Mouse (Mus musculus): ENCODE measurements around the gene Sec16b. TPM values are rescaled to one million over a fixed set of nuclear protein-coding genes. Genes with fewer than 3 reads are reported as not detected.

Sec16b gene
- 10.6 and 13.9 TPM in 2 replicates for total RNA-seq (2012; rRNA removed)
- total RNA-seq (2014; rRNA removed) = 14.6 and 16.7 TPM in 2 replicates
- polyA plus RNA-seq (2012; ENCODE audit: insufficient read length, low read depth) = 17.1 and 19.6 TPM in 2 replicates

GRCm38 (mm10) chr1:157506522-157506921 lies at the start of gene Sec16b:
Sec16b (plus strand) TSS chr1:157506728.
- DNase-seq (ENCODE audit: extremely low read depth) = peak; percentile 94
- in situ Hi-C loops (cut with MboI; ENCODE audit: low pct_ligation_motif_present, low pct_unique_long_range_greater_than_20kb, low sequenced_read_pairs) (no loop called here), dilution Hi-C loops (cut with MboI; ENCODE audit: extremely low pct_ligation_motif_present, extremely low pct_unique_long_range_greater_than_20kb, low sequenced_read_pairs) (no loop called here)
- peaks cover 0 to 24% of the 10 kb centered on the region in 2 experiments for H3K36me3 ChIP-seq (replicated peaks in 1 of 2; ENCODE audit: control insufficient read depth in 1 of 2, insufficient read depth in 1 of 2, low read length in 1 of 2)
- H3K9ac ChIP-seq (ENCODE audit: insufficient read depth, low read depth) = peak within 1 kb of the TSS; percentile 70
- peak within 1 kb of the TSS; percentile 53 to 62 (median 60) for H3K4me3 ChIP-seq (replicated peaks in 1 of 3; ENCODE audit: low read depth in 2 of 3, low read length in 2 of 3, poor library complexity in 1 of 3)
- TF ChIP-seq CTCF (conservative IDR thresholded peaks at IDR 0.05 in 1 of 2, IDR thresholded peaks at IDR 0.05 in 1 of 2; ENCODE audit: low read depth in 2 of 2, low read length in 2 of 2) = no peak
- TF ChIP-seq TBP (conservative IDR thresholded peaks at IDR 0.05; ENCODE audit: low read depth, low read length) = peak; percentile 84
- peak; percentile 68; the same call in 1 of the 2 replicates for TF ChIP-seq JUN (IDR thresholded peaks at IDR 0.05; ENCODE audit: insufficient read depth, low read depth, low read length)
- peak; percentile 69; the same call in 1 of the 2 replicates for TF ChIP-seq ZNF384 (IDR thresholded peaks at IDR 0.05; ENCODE audit: low read depth, low read length)
- 0 out of 2 replicates have a peak, but pooled peaks have one; percentile 64 for TF ChIP-seq E2F4 (IDR thresholded peaks at IDR 0.05; ENCODE audit: insufficient replicate concordance, low read depth, low read length)
- TF ChIP-seq SIN3A (IDR thresholded peaks at IDR 0.05; ENCODE audit: low read length) = peak; percentile 99
- peak; percentile 84 for TF ChIP-seq JUND (conservative IDR thresholded peaks at IDR 0.05; ENCODE audit: low read depth, low read length)
- no peak; the same call in 1 of the 2 replicates for TF ChIP-seq RAD21 (IDR thresholded peaks at IDR 0.05; ENCODE audit: low read depth, low read length)
- TF ChIP-seq MXI1 (IDR thresholded peaks at IDR 0.05; ENCODE audit: low read depth, low read length) = peak; percentile 92
- TF ChIP-seq MAX (IDR thresholded peaks at IDR 0.05; ENCODE audit: low read length) = peak; percentile 90
- TF ChIP-seq SMC3 (IDR thresholded peaks at IDR 0.05; ENCODE audit: low read depth, low read length) = 0 out of 2 replicates have a peak, but pooled peaks have one; percentile 10
- no peak for TF ChIP-seq GABPA (IDR thresholded peaks at IDR 0.05; ENCODE audit: insufficient replicate concordance, low read depth, low read length)
- peak; percentile 71; the same call in 1 of the 2 replicates for TF ChIP-seq ELF1 (IDR thresholded peaks at IDR 0.05; ENCODE audit: low read depth, low read length)
- TF ChIP-seq POLR2A (IDR thresholded peaks at IDR 0.05; ENCODE audit: low read depth, low read length) = peak; percentile 78
- TF ChIP-seq CHD2 (IDR thresholded peaks at IDR 0.05; ENCODE audit: low read length) = 0 out of 2 replicates have a peak, but pooled peaks have one; percentile 42
- peak; percentile 86 for TF ChIP-seq ETS1 (conservative IDR thresholded peaks at IDR 0.05; ENCODE audit: low read depth, low read length)
- no peak for TF ChIP-seq ZC3H11A (IDR thresholded peaks at IDR 0.05; ENCODE audit: low read depth, low read length)
- TF ChIP-seq MAZ (IDR thresholded peaks at IDR 0.05; ENCODE audit: low read depth, low read length) = peak; percentile 49; the same call in 1 of the 2 replicates
- TF ChIP-seq USF2 (conservative IDR thresholded peaks at IDR 0.05; ENCODE audit: low read depth, low read length) = no peak
- no peak for TF ChIP-seq ZKSCAN1 (IDR thresholded peaks at IDR 0.05; ENCODE audit: borderline replicate concordance, low read depth, low read length)
- peak; percentile 67; the same call in 1 of the 2 replicates for TF ChIP-seq KAT2A (IDR thresholded peaks at IDR 0.05; ENCODE audit: insufficient replicate concordance, low read length)
- peak; percentile 57; the same call in 1 of the 2 replicates for TF ChIP-seq BHLHE40 (IDR thresholded peaks at IDR 0.05; ENCODE audit: low read depth, low read length)
- TF ChIP-seq CHD1 (IDR thresholded peaks at IDR 0.05; ENCODE audit: low read depth, low read length) = 0 out of 2 replicates have a peak, but pooled peaks have one; percentile 66
- TF ChIP-seq UBTF (IDR thresholded peaks at IDR 0.05; ENCODE audit: low read depth, low read length) = no peak
- TF ChIP-seq ZMIZ1 (IDR thresholded peaks at IDR 0.05; ENCODE audit: low read depth, low read length) = 0 out of 2 replicates have a peak, but pooled peaks have one; percentile 32
- TF ChIP-seq IRF4 (IDR thresholded peaks at IDR 0.05; ENCODE audit: low read depth, low read length) = peak; percentile 78
- TF ChIP-seq MAFK (IDR thresholded peaks at IDR 0.05; ENCODE audit: insufficient replicate concordance, low read length) = peak; percentile 42; the same call in 1 of the 2 replicates
- peak; percentile 46; the same call in 1 of the 2 replicates for TF ChIP-seq POLR2AphosphoS2 (IDR thresholded peaks at IDR 0.05; ENCODE audit: low read depth, low read length)
- TF ChIP-seq NELFE (IDR thresholded peaks at IDR 0.05; ENCODE audit: low read depth, low read length) = peak; percentile 69
- no peak for TF ChIP-seq PAX5 (IDR thresholded peaks at IDR 0.05; ENCODE audit: low read length)
- peak; percentile 89 for TF ChIP-seq MEF2A (IDR thresholded peaks at IDR 0.05; ENCODE audit: borderline replicate concordance, low read depth, low read length)
- TF ChIP-seq HCFC1 (IDR thresholded peaks at IDR 0.05; ENCODE audit: low read depth, low read length) = peak; percentile 88
- peak; percentile 82 for TF ChIP-seq RCOR1 (conservative IDR thresholded peaks at IDR 0.05; ENCODE audit: low read depth, low read length)
- TF ChIP-seq TCF12 (IDR thresholded peaks at IDR 0.05; ENCODE audit: low read depth, low read length) = peak; percentile 97
- peak; percentile 80 for TF ChIP-seq EP300 (IDR thresholded peaks at IDR 0.05; ENCODE audit: low read length)
- peak; percentile 82; the same call in 1 of the 2 replicates for TF ChIP-seq MYC (IDR thresholded peaks at IDR 0.05; ENCODE audit: low read depth, low read length)
- TF ChIP-seq USF1 (IDR thresholded peaks at IDR 0.05; ENCODE audit: low read depth, low read length) = no peak
- peak; percentile 48 for TF ChIP-seq NRF1 (IDR thresholded peaks at IDR 0.05; ENCODE audit: low read depth, low read length)
- H3K27ac ChIP-seq (ENCODE audit: insufficient read depth, low read depth) = no peak within 1 kb of the TSS
- H3K4me1 ChIP-seq (ENCODE audit: control insufficient read depth in 1 of 2, insufficient read depth in 2 of 2) = peaks cover 2 to 12% of the 10 kb centered on the region in 2 experiments; a peak in 3 of 4 replicates
- H3K79me2 ChIP-seq (replicated peaks; ENCODE audit: control insufficient read depth, extremely low read depth, insufficient read depth, poor library complexity, severe bottlenecking) = no peaks in the 10 kb centered on the region
- H3K9me3 ChIP-seq (replicated peaks; ENCODE audit: low read length) = peaks cover under 1% of the 10 kb centered on the region
- H3K4me2 ChIP-seq (ENCODE audit: insufficient read depth, low read depth, poor library complexity, severe bottlenecking) = peak within 1 kb of the TSS; percentile 77
- H3K27me3 ChIP-seq (replicated peaks) = no peaks in the 10 kb centered on the region
